Comparison of ENCODE assay signal across 25 mouse cellular contexts in genomic region chr11:104585495-104585894, GRCm38 (mm10). TPM values are rescaled to one million over a fixed set of nuclear protein-coding genes. Genes with fewer than 3 reads are reported as not detected.
DNase-seq lines count a peak whose midpoint lies in the region; ATAC-seq lines count a peak whose summit lies in the region.
"Had no signal": no experiment of that assay in that cellular context is flagged by ENCODE, and none has a peak within 500 bp of the region (broad histone marks: within the 10 kb centered on the region; RNA-seq: fewer than 3 reads in every experiment).

No protein-coding gene starts in this region.

- H3K27ac ChIP-seq in kidney, embryonic 14.5 days (ENCODE audit: low read depth, low read length), result no peak overlapping the region
- H3K27ac ChIP-seq: forebrain, embryonic 15.5 days; gastrocnemius, adult 2 months; hindbrain, embryonic 15.5 days; liver, embryonic 15.5 days; lung, embryonic 15.5 days; midbrain, embryonic 10.5 days; neural tube, embryonic 12.5 days had no signal

- no peak overlapping the region for H3K9ac ChIP-seq in kidney, embryonic 14.5 days (ENCODE audit: low read depth, low read length)
- H3K9ac ChIP-seq: forebrain, embryonic 15.5 days; heart, embryonic 13.5 days; hindbrain, embryonic 15.5 days; liver, embryonic 15.5 days; lung, embryonic 15.5 days; neural tube, embryonic 12.5 days had no signal

- 73% methylated on average over 5 of the region's 5 CpGs for WGBS in kidney, embryonic 14.5 days

- no peaks in the 10 kb centered on the region for H3K27me3 ChIP-seq in kidney, embryonic 14.5 days (ENCODE audit: control insufficient read depth, insufficient read depth, low read length)
- H3K27me3 ChIP-seq: CH12.LX; forebrain, embryonic 15.5 days; heart, embryonic 13.5 days; hindbrain, embryonic 15.5 days; lung, embryonic 15.5 days; neural tube, embryonic 12.5 days had no signal

- 0 out of 2 replicates have a peak, but pooled peaks cover 4% of the 10 kb centered on the region for H3K9me3 ChIP-seq in kidney, embryonic 14.5 days (ENCODE audit: control insufficient read depth, low read length)
- H3K9me3 ChIP-seq: heart, embryonic 13.5 days; liver, embryonic 15.5 days; lung, embryonic 15.5 days had no signal

- H3K4me1 ChIP-seq in kidney, embryonic 14.5 days (ENCODE audit: control insufficient read depth, insufficient read depth, low read length), result no peaks in the 10 kb centered on the region
- H3K4me1 ChIP-seq: forebrain, embryonic 15.5 days; liver, embryonic 15.5 days; neural tube, embryonic 12.5 days had no signal

- no peak overlapping the region for H3K4me2 ChIP-seq in kidney, embryonic 14.5 days (replicated peaks; ENCODE audit: low read depth, low read length)
- H3K4me2 ChIP-seq: forebrain, embryonic 15.5 days; heart, embryonic 13.5 days; hindbrain, embryonic 15.5 days; liver, embryonic 15.5 days; lung, embryonic 15.5 days; neural tube, embryonic 12.5 days had no signal

- DNase-seq in thymus, postnatal 14 days, result peak; percentile 8
- DNase-seq in thymus, postnatal 25 days, result no peak
- DNase-seq in ES-CJ7 (ENCODE audit: low read depth, low spot score) (peak; percentile 85), ZHBTc4 (ENCODE audit: low read depth, low spot score) (peak; percentile 81)
- no peak for DNase-seq in right cerebral cortex, adult 18-20 months
- DNase-seq: adrenal gland, postnatal 10 days; cerebellum, adult 8-10 months; cerebellum, postnatal 36 days; gastrocnemius, adult 2 months; gastrocnemius, postnatal 36 days; heart, postnatal 10 days; kidney, adult 18-20 months; kidney, postnatal 36 days; right cerebral cortex, postnatal 4 days; thymus, postnatal 36 days had no signal

- ATAC-seq in kidney, embryonic 14.5 days (ENCODE audit: low FRiP score, low TSS enrichment), result no peak
- ATAC-seq: forebrain, embryonic 15.5 days; midbrain, embryonic 16.5 days had no signal

- no peak overlapping the region for H3K4me3 ChIP-seq in kidney, embryonic 14.5 days (ENCODE audit: low read length)
- H3K4me3 ChIP-seq: forebrain, embryonic 15.5 days; gastrocnemius, adult 2 months; heart, embryonic 13.5 days; hindbrain, embryonic 15.5 days; liver, embryonic 15.5 days; lung, embryonic 15.5 days; midbrain, embryonic 10.5 days; neural tube, embryonic 12.5 days had no signal

- H3K36me3 ChIP-seq in kidney, embryonic 14.5 days (ENCODE audit: control insufficient read depth, insufficient read depth, low read length), result no peaks in the 10 kb centered on the region
- H3K36me3 ChIP-seq: forebrain, embryonic 15.5 days; hindbrain, embryonic 15.5 days; liver, embryonic 15.5 days; lung, embryonic 15.5 days; midbrain, embryonic 10.5 days; neural tube, embryonic 12.5 days had no signal

RNA-seq across cellular contexts. Expression of gene Itgb3, which starts 22.3 kb away (rescaled TPM):
- 0.80 and 0.85 TPM in 2 replicates for polyA plus RNA-seq in kidney, embryonic 14.5 days (2014; fragmentation: Nextera tagmentation; extraction: Ambion mirVana)

RNA-seq across cellular contexts. Expression of gene Myl4, which starts 35.0 kb away (rescaled TPM):
- 1.2 and 1.8 TPM in 2 replicates for polyA plus RNA-seq in kidney, embryonic 14.5 days (2014; fragmentation: Nextera tagmentation; extraction: Ambion mirVana)

RNA-seq across cellular contexts. Expression of gene Cdc27, which starts 35.1 kb away (rescaled TPM):
- 39.9 and 55.5 TPM in 2 replicates for polyA plus RNA-seq in kidney, embryonic 14.5 days (2014; fragmentation: Nextera tagmentation; extraction: Ambion mirVana)

Comparison
In these comparisons a context has a peak if more than half of its experiments do, and no peak if none do; other contexts are left out.
1. DNase-seq: peak in thymus, postnatal 14 days (single experiment), ES-CJ7 (single experiment) and ZHBTc4 (single experiment); none in thymus, postnatal 25 days (single experiment) and right cerebral cortex, adult 18-20 months (single experiment).